Mouse (Mus musculus): ENCODE data around the gene Ppp4r1.

DNA sequence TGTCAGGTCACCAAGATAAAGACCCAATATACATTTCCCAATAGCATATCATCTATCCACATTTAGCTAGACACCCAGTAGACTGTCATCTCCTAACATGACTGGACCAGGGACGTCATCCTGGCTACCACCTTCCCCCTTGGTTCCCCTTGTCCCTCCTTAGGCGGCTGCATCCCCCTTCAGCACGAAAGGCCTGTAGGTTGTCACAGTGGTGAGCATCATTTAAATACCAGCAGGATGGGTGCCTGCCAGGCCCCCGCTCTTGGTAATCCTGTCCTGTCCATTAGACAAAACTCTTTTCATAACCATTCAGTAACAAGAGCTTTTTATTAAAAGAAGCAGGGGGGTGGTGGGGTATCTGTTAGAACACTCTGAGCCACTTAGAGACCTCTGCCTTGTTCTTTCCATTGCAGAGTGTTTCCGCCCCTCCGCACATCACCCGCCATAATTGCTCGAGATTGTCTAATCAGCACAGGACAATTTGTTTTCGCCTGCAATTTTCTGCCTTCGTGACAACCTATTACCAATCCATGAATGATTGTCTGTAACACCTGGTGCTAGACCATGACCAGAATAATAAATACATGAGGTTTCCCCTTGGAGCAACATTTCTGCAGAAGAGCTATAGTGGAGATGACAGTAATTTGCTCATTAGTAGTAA is 40.0 kb upstream of the Ppp4r1 start:
- TF ChIP-seq GATA1 (IDR thresholded peaks at IDR 0.05; ENCODE audit: borderline replicate concordance, low read length): no peak
- no peak for TF ChIP-seq FLI1 (IDR thresholded peaks at IDR 0.05; ENCODE audit: low read length)

All from megakaryocyte, embryonic 14.5 days (primary cell).